Mouse (Mus musculus) C2C12 (cell line): ENCODE data around the gene Cog4.

Source experiments
- CTCF ChIP-seq: IDR thresholded peaks from one replicate; pipeline ENCODE4 v1.5.1; 2011; ENCODE audit not compliant: control insufficient read depth, insufficient read depth, insufficient read length
- MAX ChIP-seq: IDR thresholded peaks from one replicate; pipeline ENCODE4 v1.6.1; 2011; ENCODE audit warnings: mild to moderate bottlenecking, control low read depth
- MYOD1 ChIP-seq: IDR thresholded peaks from one replicate; pipeline ENCODE4 v1.6.1; 2011; ENCODE audit warnings: low read depth; ENCODE audit not compliant: control insufficient read depth, insufficient read length
- USF1 ChIP-seq: IDR thresholded peaks from one replicate; pipeline ENCODE4 v1.6.1; 2011; ENCODE audit warnings: low read depth, mild to moderate bottlenecking, control low read depth, moderate library complexity

DNA sequence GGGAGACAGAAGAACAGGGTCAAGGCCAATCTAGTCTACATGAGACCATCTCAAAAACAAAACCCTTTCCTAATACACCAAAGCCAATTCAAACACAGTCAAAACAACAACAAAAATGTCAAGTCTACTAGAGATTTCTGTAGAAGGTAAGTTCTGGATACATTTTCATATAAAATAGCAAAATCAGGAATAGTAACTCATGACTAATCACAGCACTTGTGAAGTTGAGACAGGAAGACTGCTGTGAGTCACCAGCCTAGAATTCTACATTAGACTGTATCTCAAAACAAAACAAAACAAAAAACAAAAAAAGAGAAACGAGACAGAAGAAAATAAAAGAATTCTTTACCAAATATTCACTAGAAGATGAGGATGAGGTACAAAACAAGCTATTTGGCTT, 21.5 kb upstream of the Cog4 start:
- TF ChIP-seq CTCF (no peak), MAX (no peak), MYOD1 (no peak), USF1 (no peak)
